Mouse (Mus musculus) liver, embryonic 14.5 days (tissue): Measurements from ENCODE around the gene Tbc1d22b. TPM values are rescaled to one million over a fixed set of nuclear protein-coding genes. Genes with fewer than 3 reads are reported as not detected.
A peak's percentile ranks its signal among the peaks of the same experiment; 100 is the strongest.

ENCODE experiments used
- ATAC-seq: fragments of 200-750 bp; cut with Nextera tagmentation; 2 replicates; pipeline ENCODE4 v1.8.0; 2017; ENCODE audit warnings: moderate number of reproducible peaks, mild to moderate bottlenecking, moderate library complexity; ENCODE audit not compliant: insufficient read depth
- DNase-seq, 3 experiments: peaks; one replicate each; pipeline ENCODE4 v3.0.0-alpha.2; 2012 to 2013; ENCODE audit warnings: low read depth in 3 of 3, low spot score in 3 of 3
- H3K27ac ChIP-seq: fragments of 300-500 bp; sonication (generic); 2 replicates; pipeline ENCODE4 v1.5.1; 2014; ENCODE audit warnings: moderate library complexity, mild to moderate bottlenecking, control low read depth, inconsistent platforms
- H3K27me3 ChIP-seq: fragments of 300-500 bp; sonication (generic); 2 replicates; pipeline ENCODE4 v1.6.1; 2014; ENCODE audit warnings: mild to moderate bottlenecking, low read length, moderate library complexity; ENCODE audit not compliant: control insufficient read depth, insufficient read depth
- H3K36me3 ChIP-seq: fragments of 300-500 bp; sonication (generic); replicated peaks from 2 replicates; pipeline ENCODE4 v1.6.1; 2014; ENCODE audit warnings: low read depth; ENCODE audit not compliant: control insufficient read depth, insufficient read depth
- H3K4me1 ChIP-seq, 2 experiments: fragments of 200-500 bp in 1 of 2; fragments of 300-500 bp in 1 of 2; sonication (generic) in 1 of 2; replicated peaks; 2 replicates each; pipeline ENCODE4 v1.6.1; 2012 to 2014; ENCODE audit warnings: antibody characterized with exemption in 1 of 2, inconsistent platforms in 1 of 2, low read length in 1 of 2; ENCODE audit not compliant: control insufficient read depth in 2 of 2, insufficient read depth in 2 of 2
- H3K4me2 ChIP-seq: fragments of 300-500 bp; sonication (generic); 2 replicates; pipeline ENCODE4 v1.6.1; 2014; ENCODE audit warnings: low read depth, mild to moderate bottlenecking, control low read depth, moderate library complexity
- H3K4me3 ChIP-seq, 2 experiments: fragments of 200-500 bp in 1 of 2; fragments of 300-500 bp in 1 of 2; sonication (generic) in 1 of 2; 2 replicates each; pipeline ENCODE4 v1.5.1; 2012 to 2014; ENCODE audit warnings: low read depth in 2 of 2, low read length in 2 of 2, mild to moderate bottlenecking in 2 of 2, control low read depth in 1 of 2, inconsistent platforms in 1 of 2, moderate library complexity in 1 of 2; ENCODE audit not compliant: insufficient read depth in 1 of 2
- H3K9ac ChIP-seq: fragments of 300-500 bp; sonication (generic); replicated peaks from 2 replicates; pipeline ENCODE4 v1.6.1; 2014; ENCODE audit warnings: mild to moderate bottlenecking, control low read depth, moderate library complexity
- H3K9me3 ChIP-seq: fragments of 300-500 bp; sonication (generic); 2 replicates; pipeline ENCODE4 v1.6.1; 2016; ENCODE audit warnings: low read length, mixed read lengths; ENCODE audit not compliant: control insufficient read depth
- CTCF ChIP-seq: IDR thresholded peaks from 2 replicates; pipeline ENCODE4 v1.5.1; 2016; ENCODE audit warnings: antibody characterized with exemption, low read depth, control low read depth
- EP300 ChIP-seq: IDR thresholded peaks from 2 replicates; pipeline ENCODE4 v1.6.1; 2016; ENCODE audit warnings: antibody characterized with exemption, low read depth
- WGBS: fragments of 180-500 bp; shearing (Covaris S2); extraction: QIAGEN DNeasy Blood & Tissue Kit; methylation state at CpG from one replicate; pipeline ENCODE4 v1.1.7; 2014; ENCODE audit not compliant: insufficient replicate concordance; 5-methylcytosine and 5-hydroxymethylcytosine counted together
- polyA plus RNA-seq, 2 experiments: library from polyadenylated mRNA; depleted of rRNA in 1 of 2; stranded (reverse) in 1 of 2; unstranded in 1 of 2; fragments of >200 nt; fragmentation: Nextera tagmentation in 1 of 2; extraction: Ambion mirVana in 1 of 2; gene quantifications; 2 replicates each; pipeline versions ENCODE4 v1.2.1 to v1.2.3; 2012 to 2014

The Tbc1d22b gene
- polyA plus RNA-seq, 2 experiments = 2.3 to 3.6 TPM

- Histone ChIP-seq H3K4me2 (peak within 1 kb of the TSS; percentile 84), H3K9ac (peak within 1 kb of the TSS; percentile 84), H3K27ac (peak within 1 kb of the TSS; percentile 68), H3K36me3 (peaks cover 9% of the 10 kb centered on the region), H3K9me3 (no peaks in the 10 kb centered on the region), H3K4me3 (peak within 1 kb of the TSS; percentile 76 to 89), H3K27me3 (no peaks in the 10 kb centered on the region), H3K4me1 (peaks cover 8 to 21% of the 10 kb centered on the region in 2 experiments)
- DNase-seq = peak; percentile 84 to 90 (median 86)
- no peak for TF ChIP-seq EP300
- TF ChIP-seq CTCF = peak; percentile 84
- peak; percentile 95 for ATAC-seq
- whole genome bisulfite sequencing = 2% methylated on average over 52 of the region's 52 CpGs
Measured at GRCm38 (mm10) chr17:29614115-29615023, 64.8 kb downstream of the Tbc1d22b start, which contains the start of the genes Rnf8 and Gm28043. TSS of gene Rnf8 (plus strand) at chr17:29614790. TSS of gene Gm28043 (plus strand) at chr17:29614876.

- H3K27me3 ChIP-seq = no peaks in the 10 kb centered on the region
- peak overlapping the region; percentile 84 for H3K9ac ChIP-seq
- H3K27ac ChIP-seq = peak overlapping the region; percentile 68
- H3K4me2 ChIP-seq = peak overlapping the region; percentile 84
- peak in 1 of 3 experiments; percentile 9 for DNase-seq
- peaks cover 8 to 21% of the 10 kb centered on the region in 2 experiments for H3K4me1 ChIP-seq
- peak; percentile 63 for ATAC-seq
- no peaks in the 10 kb centered on the region for H3K9me3 ChIP-seq
- TF ChIP-seq CTCF (no peak), EP300 (no peak)
- H3K4me3 ChIP-seq = peak overlapping the region; percentile 76 to 89
- H3K36me3 ChIP-seq = peaks cover 17% of the 10 kb centered on the region
- under 1% methylated on average over 43 of the region's 43 CpGs for WGBS
Measured at GRCm38 (mm10) chr17:29615024-29615551, 65.5 kb downstream of the Tbc1d22b start.

GRCm38 (mm10) chr17:29615616-29616015 is 66.0 kb downstream of the Tbc1d22b start:
- H3K27me3 ChIP-seq = no peaks in the 10 kb centered on the region
- peaks cover 17% of the 10 kb centered on the region for H3K36me3 ChIP-seq
- peak overlapping the region; percentile 84 for H3K9ac ChIP-seq
- peak overlapping the region; percentile 76 to 89 for H3K4me3 ChIP-seq
- TF ChIP-seq CTCF = no peak
- no peaks in the 10 kb centered on the region for H3K9me3 ChIP-seq
- peak overlapping the region; percentile 84 for H3K4me2 ChIP-seq
- DNase-seq (no peak), ATAC-seq (no peak)
- no peak overlapping the region for H3K27ac ChIP-seq
- peaks cover 8 to 21% of the 10 kb centered on the region in 2 experiments for H3K4me1 ChIP-seq
- WGBS = 13% methylated on average over 4 of the region's 4 CpGs

GRCm38 (mm10) chr17:29619231-29619630 is 69.6 kb downstream of the Tbc1d22b start:
- Histone ChIP-seq H3K36me3 (peaks cover 48% of the 10 kb centered on the region), H3K4me2 (no peak overlapping the region), H3K9ac (no peak overlapping the region), H3K4me1 (peaks cover 8 to 14% of the 10 kb centered on the region in 2 experiments), H3K27ac (no peak overlapping the region), H3K9me3 (no peaks in the 10 kb centered on the region), H3K27me3 (no peaks in the 10 kb centered on the region), H3K4me3 (no peak overlapping the region)
- DNase-seq (no peak), ATAC-seq (no peak)
- TF ChIP-seq CTCF (no peak), EP300 (no peak)
- WGBS = 71% methylated on average over 3 of the region's 3 CpGs

- H3K36me3 ChIP-seq = peaks cover 85% of the 10 kb centered on the region
- 86% methylated on average over 8 of the region's 8 CpGs for whole genome bisulfite sequencing
- H3K9me3 ChIP-seq = no peaks in the 10 kb centered on the region
- no peak for DNase-seq
- H3K27me3 ChIP-seq = no peaks in the 10 kb centered on the region
- H3K27ac ChIP-seq = no peak overlapping the region
- H3K9ac ChIP-seq = no peak overlapping the region
- H3K4me2 ChIP-seq = no peak overlapping the region
- no peaks in the 10 kb centered on the region; a peak in 1 of 4 replicates for H3K4me1 ChIP-seq
- ATAC-seq = no peak
- TF ChIP-seq EP300 (no peak), CTCF (no peak)
- H3K4me3 ChIP-seq = no peak overlapping the region
Measured at GRCm38 (mm10) chr17:29623488-29623887, 73.9 kb downstream of the Tbc1d22b start.
